Mouse (Mus musculus) embryonic facial prominence, embryonic 10.5 days (tissue): ENCODE measurements at regions not wholly inside any gene's neighbourhood (a gene's known extent, or its start where the extent isn't known, plus 50 kb on each side); places are given as distances from the start of the nearest gene placed in this dataset.
"Not testable (repeated sequence)": the region's sequence is repeated elsewhere in the genome, so short reads cannot be mapped to it uniquely, and the experiment has no call there.

Source experiments
- DNase-seq: peaks from one replicate; pipeline ENCODE4 v3.0.0-alpha.2; 2017; ENCODE audit warnings: low spot score
- H3K27ac ChIP-seq: fragments of 300-500 bp; sonication (generic); replicated peaks from 2 replicates; pipeline ENCODE4 v1.5.1; 2016; ENCODE audit warnings: mild to moderate bottlenecking
- H3K27me3 ChIP-seq: fragments of 300-500 bp; sonication (generic); replicated peaks from 2 replicates; pipeline ENCODE4 v1.6.1; 2016; ENCODE audit warnings: low read depth, mild to moderate bottlenecking; ENCODE audit not compliant: poor library complexity, severe bottlenecking
- H3K36me3 ChIP-seq: fragments of 300-500 bp; sonication (generic); replicated peaks from 2 replicates; pipeline ENCODE4 v1.6.1; 2016; ENCODE audit warnings: mild to moderate bottlenecking, moderate library complexity
- H3K4me1 ChIP-seq: fragments of 300-500 bp; sonication (generic); 2 replicates; pipeline ENCODE4 v1.6.1; 2016
- H3K4me3 ChIP-seq: fragments of 300-500 bp; sonication (generic); 2 replicates; pipeline ENCODE4 v1.5.1; 2016; ENCODE audit warnings: mild to moderate bottlenecking, moderate library complexity
- H3K9me3 ChIP-seq: fragments of 300-500 bp; sonication (generic); 2 replicates; pipeline ENCODE4 v1.6.1; 2016; ENCODE audit warnings: mild to moderate bottlenecking
- whole genome bisulfite sequencing: fragments of 180-500 bp; shearing (Covaris S2); methylation state at CpG from one replicate; pipeline ENCODE4 v1.1.7; 2016; 5-methylcytosine and 5-hydroxymethylcytosine counted together

- H3K4me1 ChIP-seq, H3K4me3 ChIP-seq, DNase-seq, H3K27me3 ChIP-seq, H3K9me3 ChIP-seq, H3K36me3 ChIP-seq, H3K27ac ChIP-seq: not testable (repeated sequence)
- 62% methylated on average over 1 of the region's 1 CpGs for WGBS
Observed at GRCm38 (mm10) chr3:29024851-29025250, 57.0 kb upstream of the Egfem1 start.

- 76% methylated on average over 2 of the region's 2 CpGs for WGBS
- Histone ChIP-seq H3K27me3 (no peaks in the 10 kb centered on the region), H3K4me3 (no peak overlapping the region), H3K9me3 (no peaks in the 10 kb centered on the region), H3K36me3 (no peaks in the 10 kb centered on the region), H3K27ac (no peak overlapping the region), H3K4me1 (no peaks in the 10 kb centered on the region)
- DNase-seq = no peak
Observed at GRCm38 (mm10) chr3:29027726-29028125, 54.1 kb upstream of the Egfem1 start.

GRCm38 (mm10) chr3:29030791-29031190 is 51.0 kb upstream of the Egfem1 start:
- Histone ChIP-seq H3K27ac (no peak overlapping the region), H3K9me3 (no peaks in the 10 kb centered on the region), H3K4me3 (no peak overlapping the region), H3K27me3 (no peaks in the 10 kb centered on the region), H3K36me3 (no peaks in the 10 kb centered on the region), H3K4me1 (peaks cover 11% of the 10 kb centered on the region)
- 78% methylated on average over 7 of the region's 7 CpGs for WGBS
- DNase-seq = no peak

GRCm38 (mm10) chr3:29031811-29032210 is 50.0 kb upstream of the Egfem1 start:
- Histone ChIP-seq H3K9me3 (no peaks in the 10 kb centered on the region), H3K27ac (no peak overlapping the region), H3K4me3 (no peak overlapping the region), H3K4me1 (peaks cover 11% of the 10 kb centered on the region), H3K27me3 (no peaks in the 10 kb centered on the region), H3K36me3 (no peaks in the 10 kb centered on the region)
- DNase-seq = peak; percentile 49
- WGBS = 44% methylated on average over 3 of the region's 3 CpGs
